Mouse (Mus musculus) heart, postnatal 0 days (tissue): ENCODE results near the gene Dnajc30. TPM values are rescaled to one million over a fixed set of nuclear protein-coding genes. Genes with fewer than 3 reads are reported as not detected.

Source experiments
- ATAC-seq: fragments of 200-750 bp; cut with Nextera tagmentation; 2 replicates; pipeline ENCODE4 v1.8.0; 2017; ENCODE audit warnings: low read depth, moderate number of reproducible peaks, moderate library complexity; ENCODE audit not compliant: insufficient read depth
- DNase-seq: peaks from one replicate; pipeline ENCODE4 v3.0.0-alpha.2; 2016; ENCODE audit warnings: low spot score
- H3K27ac ChIP-seq: fragments of 300-500 bp; sonication (generic); 2 replicates; pipeline ENCODE4 v1.5.1; 2014; ENCODE audit warnings: low read depth, mild to moderate bottlenecking
- H3K27me3 ChIP-seq: fragments of 300-500 bp; sonication (generic); 2 replicates; pipeline ENCODE4 v1.6.1; 2014; ENCODE audit warnings: low read length, mixed read lengths; ENCODE audit not compliant: control insufficient read depth, insufficient read depth
- H3K36me3 ChIP-seq: fragments of 300-500 bp; sonication (generic); replicated peaks from 2 replicates; pipeline ENCODE4 v1.6.1; 2014; ENCODE audit warnings: low read length, mixed read lengths; ENCODE audit not compliant: control insufficient read depth, insufficient read depth
- H3K4me1 ChIP-seq: fragments of 300-500 bp; sonication (generic); 2 replicates; pipeline ENCODE4 v1.6.1; 2014; ENCODE audit warnings: antibody characterized with exemption; ENCODE audit not compliant: control insufficient read depth, insufficient read depth
- H3K4me2 ChIP-seq: fragments of 300-500 bp; sonication (generic); 2 replicates; pipeline ENCODE4 v1.6.1; 2014; ENCODE audit warnings: low read depth, mild to moderate bottlenecking, low read length, moderate library complexity
- H3K4me3 ChIP-seq: fragments of 300-500 bp; sonication (generic); 2 replicates; pipeline ENCODE4 v1.5.1; 2014; ENCODE audit warnings: low read depth, low read length
- H3K9ac ChIP-seq: fragments of 300-500 bp; sonication (generic); replicated peaks from 2 replicates; pipeline ENCODE4 v1.6.1; 2014; ENCODE audit warnings: low read depth, low read length, mixed read lengths
- H3K9me3 ChIP-seq: fragments of 300-500 bp; sonication (generic); replicated peaks from 2 replicates; pipeline ENCODE4 v1.6.1; 2016; ENCODE audit warnings: low read length; ENCODE audit not compliant: control insufficient read depth
- CTCF ChIP-seq: IDR thresholded peaks from 2 replicates; pipeline ENCODE4 v1.5.1; 2016; ENCODE audit warnings: antibody characterized with exemption, control low read depth, low read depth
- EP300 ChIP-seq: IDR thresholded peaks from 2 replicates; pipeline ENCODE4 v1.6.1; 2016; ENCODE audit warnings: antibody characterized with exemption, low read depth
- WGBS: fragments of 180-500 bp; shearing (Covaris S2); extraction: QIAGEN DNeasy Blood & Tissue Kit; methylation state at CpG from one replicate; pipeline ENCODE4 v1.1.7; 2014; 5-methylcytosine and 5-hydroxymethylcytosine counted together
- polyA plus RNA-seq: library from polyadenylated mRNA; unstranded; fragments of >200 nt; fragmentation: Nextera tagmentation; extraction: Ambion mirVana; gene quantifications from 2 replicates; pipeline ENCODE4 v1.2.1, GENCODE M21; 2015
- total RNA-seq: library from RNA; depleted of rRNA; stranded (reverse); fragments of >200 nt; gene quantifications from 2 replicates; pipeline ENCODE4 v1.2.3, GENCODE M21; 2014; ENCODE audit warnings: low replicate concordance; rRNA removed

Dnajc30 gene
- total and polyA plus RNA-seq, 2 experiments from 2014 or later: 19.7 to 33.6 TPM

- no peak for DNase-seq
- Histone ChIP-seq H3K4me1 (no peaks in the 10 kb centered on the region; the same call in 1 of the 2 replicates), H3K27ac (no peak overlapping the region), H3K4me3 (no peak overlapping the region), H3K36me3 (no peaks in the 10 kb centered on the region), H3K9me3 (no peaks in the 10 kb centered on the region), H3K27me3 (no peaks in the 10 kb centered on the region), H3K4me2 (no peak overlapping the region), H3K9ac (no peak overlapping the region)
- 84% methylated on average over 12 of the region's 12 CpGs for WGBS
- no peak for ATAC-seq
- TF ChIP-seq EP300 (no peak), CTCF (no peak)
Measured at GRCm38 (mm10) chr5:135113782-135114181, 49.8 kb downstream of the Dnajc30 start.

- Histone ChIP-seq H3K27ac (no peak overlapping the region), H3K36me3 (no peaks in the 10 kb centered on the region), H3K9ac (no peak overlapping the region), H3K4me2 (no peak overlapping the region), H3K4me3 (no peak overlapping the region), H3K27me3 (no peaks in the 10 kb centered on the region), H3K4me1 (no peaks in the 10 kb centered on the region; the same call in 1 of the 2 replicates), H3K9me3 (no peaks in the 10 kb centered on the region)
- DNase-seq (no peak), ATAC-seq (no peak)
- no peak for TF ChIP-seq EP300
- TF ChIP-seq CTCF: no peak
- WGBS: 79% methylated on average over 8 of the region's 8 CpGs
Measured at GRCm38 (mm10) chr5:135115241-135115640, 51.2 kb downstream of the Dnajc30 start.

Other genes with a start within 250 kb of the Dnajc30 start
- not detected in 2 replicates for gene Tmem270, start 157.5 kb upstream of the Dnajc30 start, total RNA-seq
- not detected in 2 replicates for gene Tmem270, start 157.5 kb upstream of the Dnajc30 start, polyA plus RNA-seq
- gene Cldn13, start 148.7 kb upstream of the Dnajc30 start, total RNA-seq: not detected in 2 replicates
- 0.18 and 0.22 TPM in 2 replicates for gene Cldn13, start 148.7 kb upstream of the Dnajc30 start, polyA plus RNA-seq
- 4.6 and 9.4 TPM in 2 replicates for gene Mettl27, start 131.8 kb upstream of the Dnajc30 start, total RNA-seq
- 6.4 and 8.3 TPM in 2 replicates for gene Mettl27, start 131.8 kb upstream of the Dnajc30 start, polyA plus RNA-seq
- gene Cldn4, start 117.3 kb upstream of the Dnajc30 start, total RNA-seq: 0.12 and 10.2 TPM in 2 replicates
- 0.18 TPM in 1 of 2 replicates, not detected in the other for gene Cldn4, start 117.3 kb upstream of the Dnajc30 start, polyA plus RNA-seq
- gene Cldn3, start 78.0 kb upstream of the Dnajc30 start, total RNA-seq: 3.8 and 15.2 TPM in 2 replicates
- 1.4 and 4.5 TPM in 2 replicates for gene Cldn3, start 78.0 kb upstream of the Dnajc30 start, polyA plus RNA-seq
- 55.6 and 60.8 TPM in 2 replicates for gene Abhd11, start 55.0 kb upstream of the Dnajc30 start, total RNA-seq
- gene Abhd11, start 55.0 kb upstream of the Dnajc30 start, polyA plus RNA-seq: 99.5 and 100 TPM in 2 replicates
- gene Stx1a, start 40.7 kb upstream of the Dnajc30 start, total RNA-seq: 2.3 and 3.7 TPM in 2 replicates
- 2.3 and 2.5 TPM in 2 replicates for gene Stx1a, start 40.7 kb upstream of the Dnajc30 start, polyA plus RNA-seq
- 34.2 and 49.6 TPM in 2 replicates for gene Bud23, start 757 bp downstream of the Dnajc30 start, total RNA-seq
- gene Bud23, start 757 bp downstream of the Dnajc30 start, polyA plus RNA-seq: 33.7 and 38.2 TPM in 2 replicates
- 3.7 and 5.6 TPM in 2 replicates for gene Vps37d, start 14.1 kb downstream of the Dnajc30 start, total RNA-seq
- gene Vps37d, start 14.1 kb downstream of the Dnajc30 start, polyA plus RNA-seq: 1.0 and 1.1 TPM in 2 replicates
- 1.2 and 16.0 TPM in 2 replicates for gene Mlxipl, start 25.7 kb downstream of the Dnajc30 start, total RNA-seq
- gene Mlxipl, start 25.7 kb downstream of the Dnajc30 start, polyA plus RNA-seq: 3.4 and 5.3 TPM in 2 replicates
- gene Tbl2, start 85.5 kb downstream of the Dnajc30 start, total RNA-seq: 30.0 and 66.2 TPM in 2 replicates
- 10.4 and 11.3 TPM in 2 replicates for gene Tbl2, start 85.5 kb downstream of the Dnajc30 start, polyA plus RNA-seq
- 10.6 and 23.2 TPM in 2 replicates for gene Bcl7b, start 104.1 kb downstream of the Dnajc30 start, total RNA-seq
- 51.8 and 54.5 TPM in 2 replicates for gene Bcl7b, start 104.1 kb downstream of the Dnajc30 start, polyA plus RNA-seq
- 21.3 and 30.0 TPM in 2 replicates for gene Baz1b, start 123.1 kb downstream of the Dnajc30 start, total RNA-seq
- 11.9 and 13.1 TPM in 2 replicates for gene Baz1b, start 123.1 kb downstream of the Dnajc30 start, polyA plus RNA-seq
- gene Fzd9, start 187.0 kb downstream of the Dnajc30 start, total RNA-seq: 3.3 and 7.4 TPM in 2 replicates
- gene Fzd9, start 187.0 kb downstream of the Dnajc30 start, polyA plus RNA-seq: 1.8 and 2.4 TPM in 2 replicates